Mouse (Mus musculus): ENCODE results near the gene Zkscan17. TPM values are rescaled to one million over a fixed set of nuclear protein-coding genes. Genes with fewer than 3 reads are reported as not detected.

Zkscan17 gene
- 18.8 TPM for polyA plus RNA-seq (2014; fragmentation: Illumina TruSeq; extraction: RNeasy Lipid Tissue Mini Kit (QIAGEN cat#74804); ENCODE audit: low read depth, low replicate concordance)

DNA sequence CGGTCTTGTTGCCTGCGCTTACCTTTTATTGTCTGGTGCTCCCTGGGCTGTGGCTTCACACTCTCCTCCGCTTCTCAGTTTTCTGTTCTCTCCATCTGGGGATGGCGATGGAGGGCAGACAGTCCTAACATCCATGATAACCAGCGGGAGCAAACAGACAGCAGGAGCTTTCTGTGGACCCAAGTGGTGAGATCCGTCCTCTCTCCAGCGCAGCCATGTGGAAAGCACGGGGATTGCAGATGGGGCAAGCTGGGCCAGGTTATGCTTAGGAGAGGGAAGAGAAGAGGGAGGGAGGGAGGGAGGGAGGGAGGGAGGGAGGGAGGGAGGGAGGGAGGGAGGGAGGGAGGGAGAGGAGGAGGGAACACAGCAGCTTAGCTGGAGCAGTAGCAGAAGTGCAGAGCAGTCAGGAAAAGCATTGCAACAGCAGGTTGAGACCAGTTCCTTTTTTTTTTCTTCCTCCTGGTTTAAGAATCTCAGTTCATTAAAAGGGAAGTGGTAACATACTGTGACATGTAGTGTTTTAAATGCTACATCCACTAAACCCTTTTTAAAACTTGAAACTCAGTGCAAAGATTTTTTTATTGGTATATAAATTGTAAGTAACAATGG, at the start of gene Zkscan17:
Zkscan17 (minus strand) TSS at position 280 of the 609 bp plus-strand sequence.

DNA sequence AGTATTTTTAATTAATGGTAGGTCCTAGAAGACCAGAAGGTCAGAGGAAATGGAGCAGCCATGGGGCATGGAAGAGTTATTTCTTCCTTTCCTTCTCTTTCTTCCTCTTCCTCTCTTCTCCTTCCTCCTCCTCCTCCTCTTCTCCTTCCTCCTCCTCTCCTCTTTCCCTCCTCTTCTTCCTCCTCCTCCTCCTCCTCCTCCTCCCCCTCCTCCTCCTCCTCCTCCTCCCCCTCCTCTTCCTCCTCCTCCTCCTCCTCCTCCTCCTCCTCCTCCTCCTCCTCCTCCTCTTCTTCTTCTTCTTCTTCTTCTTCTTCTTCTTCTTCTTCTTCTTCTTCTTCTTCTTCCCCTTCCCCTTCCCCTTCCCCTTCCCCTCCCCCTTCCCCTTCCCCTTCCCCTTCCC, 49.6 kb upstream of the Zkscan17 start, which contains the start of gene Olfr222:
Olfr222 (minus strand) TSS at position 101 of the 400 bp plus-strand sequence.

DNA sequence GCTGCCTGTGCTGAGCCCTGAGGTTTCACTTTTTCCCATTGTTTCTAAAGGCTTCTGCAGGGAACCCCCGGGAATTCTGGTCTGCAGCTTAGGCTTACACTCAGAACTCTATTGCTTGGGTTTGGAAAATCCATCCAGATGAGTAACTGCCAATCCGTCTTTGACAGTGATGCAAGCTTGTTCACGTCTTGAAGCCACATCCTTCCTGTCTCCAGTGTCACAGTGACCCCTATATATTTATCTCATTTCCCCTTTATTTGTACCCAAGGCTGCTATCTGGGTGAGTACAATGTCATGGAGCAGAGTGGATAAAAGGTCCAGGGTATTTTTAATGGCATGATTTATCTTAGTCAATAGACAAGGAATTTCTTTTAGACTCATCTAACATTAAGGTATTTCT, 14.8 kb upstream of the Zkscan17 start, which contains the start of gene Nlrp3:
Nlrp3 (plus strand) TSS at position 245 of the 400 bp plus-strand sequence.

DNA sequence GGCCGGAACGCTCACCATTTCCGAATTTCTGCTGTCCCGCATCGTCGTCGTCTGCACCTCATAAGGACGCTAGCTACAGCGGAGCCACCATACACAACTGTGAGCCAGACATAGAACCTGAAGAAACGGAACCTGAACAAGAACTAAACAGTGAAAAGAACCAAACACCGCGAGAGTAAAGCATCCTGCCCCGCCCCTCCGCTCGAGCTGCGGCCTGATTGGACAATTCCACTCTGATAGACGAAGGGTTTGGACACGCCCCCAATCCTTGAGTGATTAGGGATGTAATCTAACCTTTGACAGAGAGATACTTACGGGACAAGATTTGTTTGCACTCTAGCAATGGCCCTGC, 54.2 kb downstream of the Zkscan17 start, which contains the start of gene Zfp867:
Zfp867 (minus strand) TSS at position 149 of the 352 bp plus-strand sequence.

DNA sequence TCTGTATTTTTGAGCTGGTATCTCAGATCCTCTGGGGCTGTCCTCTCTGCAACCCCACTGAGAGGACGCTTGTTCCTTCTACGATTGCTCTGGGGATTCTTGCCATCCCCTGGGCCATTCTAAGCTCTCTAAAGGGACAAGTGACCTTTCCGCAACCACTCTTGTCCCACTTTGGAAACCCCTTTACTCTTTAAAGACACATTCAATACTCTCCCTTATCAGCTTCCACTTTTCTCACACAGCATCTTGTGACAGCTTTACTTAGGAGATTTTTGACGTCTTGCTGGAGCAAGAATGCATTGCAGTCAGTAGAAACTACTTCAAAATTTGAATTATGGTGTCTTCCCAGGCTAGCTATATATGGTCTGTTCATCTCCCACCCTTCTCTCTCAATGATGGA, 75.5 kb downstream of the Zkscan17 start, which contains the start of gene Snap47:
Snap47 (minus strand) TSS at position 101 of the 400 bp plus-strand sequence.

DNA sequence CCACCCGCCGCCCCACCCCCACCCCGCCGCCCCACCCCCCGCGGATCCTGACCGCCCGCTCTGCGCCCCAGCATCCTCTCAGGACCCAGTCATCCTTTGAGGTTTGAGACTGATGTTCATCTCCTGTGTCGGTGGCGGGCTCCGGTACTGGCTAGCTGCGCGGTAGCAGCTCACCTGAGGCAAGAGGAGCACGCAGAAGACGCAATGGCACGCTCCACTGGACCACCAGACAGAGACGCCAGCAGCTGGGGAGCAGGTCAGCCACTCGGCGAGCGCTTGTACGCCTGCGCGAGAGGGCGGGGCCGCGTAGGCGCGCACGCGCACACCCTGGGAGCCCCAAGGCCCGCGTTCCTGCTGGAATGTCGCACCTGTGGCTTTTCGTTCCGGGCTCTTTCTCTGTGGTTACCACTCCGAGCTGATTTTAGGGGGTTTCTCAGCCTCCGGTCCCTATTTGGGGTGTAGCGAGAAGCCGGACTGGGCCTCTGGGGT, 76.8 kb downstream of the Zkscan17 start, which contains the start of gene Jmjd4:
Jmjd4 (plus strand) TSS at position 305 of the 489 bp plus-strand sequence.

Other genes starting within 250 kb of the Zkscan17 start
- 0.24 TPM for gene Wnt3a, start 236.0 kb downstream of the Zkscan17 start, polyA plus RNA-seq (2014; fragmentation: Illumina TruSeq; extraction: RNeasy Lipid Tissue Mini Kit (QIAGEN cat#74804); ENCODE audit: low read depth, low replicate concordance)
- gene Wnt9a, start 219.8 kb downstream of the Zkscan17 start, polyA plus RNA-seq (2014; fragmentation: Illumina TruSeq; extraction: RNeasy Lipid Tissue Mini Kit (QIAGEN cat#74804); ENCODE audit: low read depth, low replicate concordance): 0.11 TPM
- gene Prss38, start 151.1 kb downstream of the Zkscan17 start, polyA plus RNA-seq (2014; fragmentation: Illumina TruSeq; extraction: RNeasy Lipid Tissue Mini Kit (QIAGEN cat#74804); ENCODE audit: low read depth, low replicate concordance): 3.7 TPM
- gene Jmjd4, start 76.7 kb downstream of the Zkscan17 start, polyA plus RNA-seq (2014; fragmentation: Illumina TruSeq; extraction: RNeasy Lipid Tissue Mini Kit (QIAGEN cat#74804); ENCODE audit: low read depth, low replicate concordance): 3.2 TPM
- 12.3 TPM for gene Snap47, start 75.6 kb downstream of the Zkscan17 start, polyA plus RNA-seq (2014; fragmentation: Illumina TruSeq; extraction: RNeasy Lipid Tissue Mini Kit (QIAGEN cat#74804); ENCODE audit: low read depth, low replicate concordance)
- 11.7 TPM for gene Zfp867, start 54.3 kb downstream of the Zkscan17 start, polyA plus RNA-seq (2014; fragmentation: Illumina TruSeq; extraction: RNeasy Lipid Tissue Mini Kit (QIAGEN cat#74804); ENCODE audit: low read depth, low replicate concordance)
- gene Nlrp3, start 14.8 kb upstream of the Zkscan17 start, polyA plus RNA-seq (2014; fragmentation: Illumina TruSeq; extraction: RNeasy Lipid Tissue Mini Kit (QIAGEN cat#74804); ENCODE audit: low read depth, low replicate concordance): not detected
- gene Olfr222, start 49.5 kb upstream of the Zkscan17 start, polyA plus RNA-seq (2014; fragmentation: Illumina TruSeq; extraction: RNeasy Lipid Tissue Mini Kit (QIAGEN cat#74804); ENCODE audit: low read depth, low replicate concordance): not detected
- not detected for gene Olfr223, start 66.5 kb upstream of the Zkscan17 start, polyA plus RNA-seq (2014; fragmentation: Illumina TruSeq; extraction: RNeasy Lipid Tissue Mini Kit (QIAGEN cat#74804); ENCODE audit: low read depth, low replicate concordance)
- gene Mprip, start 134.6 kb upstream of the Zkscan17 start, polyA plus RNA-seq (2014; fragmentation: Illumina TruSeq; extraction: RNeasy Lipid Tissue Mini Kit (QIAGEN cat#74804); ENCODE audit: low read depth, low replicate concordance): 95.5 TPM